Mouse (Mus musculus) megakaryocyte, embryonic 14.5 days (primary cell): ENCODE results near the gene Cenpv.

Source experiments
- FLI1 ChIP-seq: IDR thresholded peaks from 2 replicates; pipeline ENCODE4 v1.6.1; 2012; ENCODE audit warnings: low read length, inconsistent platforms, mixed read lengths
- GATA1 ChIP-seq: IDR thresholded peaks from 3 replicates; pipeline ENCODE4 v1.6.1; 2012; ENCODE audit warnings: mixed read lengths, low read length, inconsistent platforms, borderline replicate concordance

- TF ChIP-seq GATA1 (no peak), FLI1 (no peak)
Measured at GRCm38 (mm10) chr11:62537590-62537989, 1.5 kb downstream of the Cenpv start.
